Mouse (Mus musculus) neural tube, embryonic 12.5 days (tissue): ENCODE data around the gene Osbpl9. TPM values are rescaled to one million over a fixed set of nuclear protein-coding genes. Genes with fewer than 3 reads are reported as not detected.

ENCODE experiments used
- ATAC-seq: fragments of 200-750 bp; cut with Nextera tagmentation; 2 replicates; pipeline ENCODE4 v1.8.0; 2017; ENCODE audit warnings: low read depth, mild to moderate bottlenecking, moderate TSS enrichment, moderate library complexity; ENCODE audit not compliant: low FRiP score
- H3K27ac ChIP-seq: fragments of 300-500 bp; sonication (generic); 2 replicates; pipeline ENCODE4 v1.5.1; 2016
- H3K27me3 ChIP-seq: fragments of 300-500 bp; sonication (generic); replicated peaks from 2 replicates; pipeline ENCODE4 v1.6.1; 2016; ENCODE audit warnings: mild to moderate bottlenecking
- H3K36me3 ChIP-seq: fragments of 300-500 bp; sonication (generic); 2 replicates; pipeline ENCODE4 v1.6.1; 2016; ENCODE audit warnings: mild to moderate bottlenecking
- H3K4me1 ChIP-seq: fragments of 300-500 bp; sonication (generic); 2 replicates; pipeline ENCODE4 v1.6.1; 2016
- H3K4me2 ChIP-seq: fragments of 300-500 bp; sonication (generic); replicated peaks from 2 replicates; pipeline ENCODE4 v1.6.1; 2016; ENCODE audit warnings: mild to moderate bottlenecking
- H3K4me3 ChIP-seq: fragments of 300-500 bp; sonication (generic); 2 replicates; pipeline ENCODE4 v1.5.1; 2016
- H3K9ac ChIP-seq: fragments of 300-500 bp; sonication (generic); 2 replicates; pipeline ENCODE4 v1.6.1; 2016; ENCODE audit warnings: mild to moderate bottlenecking
- H3K9me3 ChIP-seq: fragments of 300-500 bp; sonication (generic); 2 replicates; pipeline ENCODE4 v1.6.1; 2016; ENCODE audit warnings: mild to moderate bottlenecking
- WGBS: fragments of 180-500 bp; shearing (Covaris S2); methylation state at CpG from one replicate; pipeline ENCODE4 v1.1.7; 2016; 5-methylcytosine and 5-hydroxymethylcytosine counted together
- polyA plus RNA-seq: library from polyadenylated mRNA; unstranded; fragments of >200 nt; fragmentation: Nextera tagmentation; extraction: Ambion mirVana; gene quantifications from 2 replicates; pipeline ENCODE4 v1.2.1, GENCODE M21; 2016

Gene Osbpl9
- polyA plus RNA-seq, 1 experiment from 2014 or later, result 95.9 TPM

GRCm38 (mm10) chr4:109195900-109196629 lies 6.0 kb downstream of the Osbpl9 start:
- Histone ChIP-seq H3K36me3 (peaks cover 8% of the 10 kb centered on the region; the same call in 1 of the 2 replicates), H3K9me3 (no peaks in the 10 kb centered on the region), H3K27me3 (no peaks in the 10 kb centered on the region), H3K4me2 (no peak overlapping the region), H3K4me1 (peaks cover 12% of the 10 kb centered on the region), H3K4me3 (no peak overlapping the region), H3K27ac (no peak overlapping the region), H3K9ac (no peak overlapping the region)
- no peak for ATAC-seq
- WGBS, result 92% methylated on average over 7 of the region's 7 CpGs

- Histone ChIP-seq H3K9ac (no peak overlapping the region), H3K36me3 (peaks cover 8% of the 10 kb centered on the region; the same call in 1 of the 2 replicates), H3K4me1 (0 out of 2 replicates have a peak, but pooled peaks cover 3% of the 10 kb centered on the region), H3K27ac (no peak overlapping the region), H3K4me3 (no peak overlapping the region), H3K4me2 (no peak overlapping the region), H3K27me3 (no peaks in the 10 kb centered on the region), H3K9me3 (no peaks in the 10 kb centered on the region)
- ATAC-seq, result no peak
- 80% methylated on average over 5 of the region's 5 CpGs for WGBS
These were observed 8.2 kb downstream of the Osbpl9 start for GRCm38 (mm10) chr4:109193886-109194285.

- H3K36me3 ChIP-seq, result no peaks in the 10 kb centered on the region
- no peak overlapping the region for H3K4me3 ChIP-seq
- 69% methylated on average over 10 of the region's 10 CpGs for WGBS
- H3K9ac ChIP-seq, result no peak overlapping the region
- ATAC-seq, result no peak
- H3K4me2 ChIP-seq, result no peak overlapping the region
- H3K27ac ChIP-seq, result no peak overlapping the region
- 0 out of 2 replicates have a peak, but pooled peaks cover 3% of the 10 kb centered on the region for H3K4me1 ChIP-seq
- no peaks in the 10 kb centered on the region for H3K9me3 ChIP-seq
- no peaks in the 10 kb centered on the region for H3K27me3 ChIP-seq
These were observed 10.5 kb downstream of the Osbpl9 start for GRCm38 (mm10) chr4:109191598-109191997.

- Histone ChIP-seq H3K9ac (no peak overlapping the region), H3K9me3 (no peaks in the 10 kb centered on the region), H3K4me2 (no peak overlapping the region), H3K4me1 (no peaks in the 10 kb centered on the region), H3K36me3 (0 out of 2 replicates have a peak, but pooled peaks cover 3% of the 10 kb centered on the region), H3K4me3 (no peak overlapping the region), H3K27me3 (no peaks in the 10 kb centered on the region), H3K27ac (no peak overlapping the region)
- WGBS, result 81% methylated on average over 8 of the region's 8 CpGs
- no peak for ATAC-seq
These were observed 16.3 kb downstream of the Osbpl9 start for GRCm38 (mm10) chr4:109185616-109186405.

- H3K9ac ChIP-seq, result no peak overlapping the region
- peaks cover 10% of the 10 kb centered on the region; the same call in 1 of the 2 replicates for H3K4me1 ChIP-seq
- H3K36me3 ChIP-seq, result no peaks in the 10 kb centered on the region
- no peak overlapping the region for H3K4me2 ChIP-seq
- ATAC-seq, result no peak
- no peak overlapping the region for H3K27ac ChIP-seq
- no peaks in the 10 kb centered on the region for H3K9me3 ChIP-seq
- no peaks in the 10 kb centered on the region for H3K27me3 ChIP-seq
- no peak overlapping the region for H3K4me3 ChIP-seq
These were observed 26.4 kb downstream of the Osbpl9 start for GRCm38 (mm10) chr4:109175677-109176076.

GRCm38 (mm10) chr4:109173775-109174440 lies 28.2 kb downstream of the Osbpl9 start:
- H3K9ac ChIP-seq, result no peak overlapping the region
- H3K27ac ChIP-seq, result 0 out of 2 replicates have a peak overlapping the region, but pooled peaks have one; percentile 9
- WGBS, result 57% methylated on average over 7 of the region's 7 CpGs
- H3K9me3 ChIP-seq, result no peaks in the 10 kb centered on the region
- no peaks in the 10 kb centered on the region for H3K36me3 ChIP-seq
- peaks cover 10% of the 10 kb centered on the region; the same call in 1 of the 2 replicates for H3K4me1 ChIP-seq
- H3K27me3 ChIP-seq, result no peaks in the 10 kb centered on the region
- H3K4me2 ChIP-seq, result no peak overlapping the region
- no peak for ATAC-seq
- H3K4me3 ChIP-seq, result no peak overlapping the region

- H3K4me3 ChIP-seq, result no peak overlapping the region
- peaks cover 10% of the 10 kb centered on the region; the same call in 1 of the 2 replicates for H3K4me1 ChIP-seq
- H3K36me3 ChIP-seq, result no peaks in the 10 kb centered on the region
- WGBS, result 65% methylated on average over 4 of the region's 4 CpGs
- H3K27ac ChIP-seq, result 0 out of 2 replicates have a peak overlapping the region, but pooled peaks have one; percentile 9
- H3K27me3 ChIP-seq, result no peaks in the 10 kb centered on the region
- ATAC-seq, result no peak
- H3K9me3 ChIP-seq, result no peaks in the 10 kb centered on the region
- H3K4me2 ChIP-seq, result no peak overlapping the region
- H3K9ac ChIP-seq, result no peak overlapping the region
These were observed 28.7 kb downstream of the Osbpl9 start for GRCm38 (mm10) chr4:109173369-109173768.

- no peak overlapping the region for H3K27ac ChIP-seq
- ATAC-seq, result no peak
- peaks cover 7% of the 10 kb centered on the region; the same call in 1 of the 2 replicates for H3K36me3 ChIP-seq
- no peaks in the 10 kb centered on the region for H3K4me1 ChIP-seq
- H3K4me3 ChIP-seq, result no peak overlapping the region
- H3K9ac ChIP-seq, result no peak overlapping the region
- H3K9me3 ChIP-seq, result no peaks in the 10 kb centered on the region
- 43% methylated on average over 12 of the region's 12 CpGs for WGBS
- no peaks in the 10 kb centered on the region for H3K27me3 ChIP-seq
- no peak overlapping the region for H3K4me2 ChIP-seq
These were observed 36.4 kb downstream of the Osbpl9 start for GRCm38 (mm10) chr4:109165521-109166173.

GRCm38 (mm10) chr4:109156481-109157261 lies 45.4 kb downstream of the Osbpl9 start:
- Histone ChIP-seq H3K27ac (no peak overlapping the region), H3K9me3 (no peaks in the 10 kb centered on the region), H3K4me1 (0 out of 2 replicates have a peak, but pooled peaks cover 4% of the 10 kb centered on the region), H3K4me3 (no peak overlapping the region), H3K4me2 (peak overlapping the region; percentile 33), H3K36me3 (0 out of 2 replicates have a peak, but pooled peaks cover 3% of the 10 kb centered on the region), H3K9ac (no peak overlapping the region; the same call in 1 of the 2 replicates), H3K27me3 (no peaks in the 10 kb centered on the region)
- WGBS, result 47% methylated on average over 24 of the region's 24 CpGs
- 0 out of 2 replicates have a peak, but pooled peaks have one; percentile 44 for ATAC-seq

- ATAC-seq, result no peak
- 0 out of 2 replicates have a peak, but pooled peaks cover 3% of the 10 kb centered on the region for H3K36me3 ChIP-seq
These were observed 46.0 kb downstream of the Osbpl9 start for GRCm38 (mm10) chr4:109156073-109156472.

GRCm38 (mm10) chr4:109150214-109150613 lies 51.9 kb downstream of the Osbpl9 start:
- no peak for ATAC-seq
- WGBS, result 79% methylated on average over 2 of the region's 2 CpGs

More at GRCm38 (mm10) chr4:109156073-109156472, 46.0 kb downstream of the Osbpl9 start:
- no peak overlapping the region for H3K27ac ChIP-seq
- 82% methylated on average over 6 of the region's 6 CpGs for WGBS
- H3K9ac ChIP-seq, result no peak overlapping the region
- 0 out of 2 replicates have a peak, but pooled peaks cover 4% of the 10 kb centered on the region for H3K4me1 ChIP-seq
- peak overlapping the region; percentile 33 for H3K4me2 ChIP-seq
- no peaks in the 10 kb centered on the region for H3K27me3 ChIP-seq
- H3K4me3 ChIP-seq, result no peak overlapping the region
- H3K9me3 ChIP-seq, result no peaks in the 10 kb centered on the region

More at GRCm38 (mm10) chr4:109150214-109150613, 51.9 kb downstream of the Osbpl9 start:
- Histone ChIP-seq H3K9ac (no peak overlapping the region), H3K27me3 (no peaks in the 10 kb centered on the region), H3K4me3 (no peak overlapping the region), H3K9me3 (no peaks in the 10 kb centered on the region), H3K27ac (no peak overlapping the region), H3K4me1 (0 out of 2 replicates have a peak, but pooled peaks cover 2% of the 10 kb centered on the region), H3K36me3 (no peaks in the 10 kb centered on the region), H3K4me2 (no peak overlapping the region)
